Comparison of ENCODE assay signal across 21 mouse cellular contexts in the genomic region with DNA sequence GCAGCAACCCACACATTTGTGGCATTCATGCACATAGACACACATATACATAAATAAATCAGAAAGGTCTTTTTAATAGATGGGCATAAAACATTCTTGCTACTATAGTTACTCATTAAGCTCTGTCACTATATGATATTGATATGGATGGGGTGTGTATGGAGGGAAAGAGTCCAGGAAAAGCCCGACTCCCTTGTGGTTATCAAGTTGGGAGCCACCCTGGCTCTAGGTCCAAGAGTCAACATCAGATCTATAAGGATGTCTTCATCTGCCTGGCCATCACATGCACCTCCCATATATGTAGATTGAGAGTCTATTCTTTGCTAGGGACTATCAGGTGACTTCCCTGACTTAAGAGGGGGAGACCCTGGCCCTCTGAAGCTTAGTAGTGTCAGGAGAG.
"Had no signal": no experiment of that assay in that cellular context is flagged by ENCODE, and none has a peak within 500 bp of the region (broad histone marks: within the 10 kb centered on the region; RNA-seq: fewer than 3 reads in every experiment).

No protein-coding gene starts in this region.

- DNase-seq: liver, postnatal 0 days; lung, adult 2 months; lung, postnatal 14 days; lung, postnatal 36 days; retina, postnatal 1 day; right cerebral cortex, adult 18-20 months; right cerebral cortex, postnatal 25 days; right cerebral cortex, postnatal 4 days; thymus, adult 2 months; thymus, postnatal 25 days; thymus, postnatal 4 days had no signal

- H3K36me3 ChIP-seq: liver, embryonic 15.5 days; lung, embryonic 15.5 days; midbrain, embryonic 12.5 days; midbrain, embryonic 15.5 days; neural tube, embryonic 12.5 days; stomach, embryonic 15.5 days had no signal

- H3K9me3 ChIP-seq: liver, embryonic 15.5 days; lung, embryonic 15.5 days; megakaryocyte, embryonic 14.5 days; midbrain, embryonic 12.5 days; midbrain, embryonic 15.5 days; neural tube, embryonic 12.5 days; stomach, embryonic 15.5 days had no signal

- H3K9ac ChIP-seq: liver, embryonic 15.5 days; liver, postnatal 0 days; lung, embryonic 15.5 days; midbrain, embryonic 12.5 days; midbrain, embryonic 15.5 days; neural tube, embryonic 12.5 days; stomach, embryonic 15.5 days had no signal

- H3K4me3 ChIP-seq: liver, embryonic 15.5 days; lung, embryonic 15.5 days; megakaryocyte, embryonic 14.5 days; midbrain, embryonic 12.5 days; midbrain, embryonic 15.5 days; neural tube, embryonic 12.5 days; stomach, embryonic 15.5 days had no signal

- H3K4me1 ChIP-seq: neural tube, embryonic 12.5 days had no signal

- H3K4me2 ChIP-seq: liver, embryonic 15.5 days; lung, embryonic 15.5 days; midbrain, embryonic 12.5 days; midbrain, embryonic 15.5 days; neural tube, embryonic 12.5 days; stomach, embryonic 15.5 days had no signal

- H3K27ac ChIP-seq: liver, embryonic 15.5 days; lung, embryonic 15.5 days; macrophage; midbrain, embryonic 12.5 days; midbrain, embryonic 15.5 days; neural tube, embryonic 12.5 days; stomach, embryonic 15.5 days; stomach, postnatal 0 days had no signal

- ATAC-seq: liver, postnatal 0 days; lung, postnatal 0 days; midbrain, embryonic 15.5 days had no signal

- H3K27me3 ChIP-seq: liver, embryonic 15.5 days; lung, embryonic 15.5 days; megakaryocyte, embryonic 14.5 days; midbrain, embryonic 15.5 days; neural tube, embryonic 12.5 days; stomach, embryonic 15.5 days had no signal
